Mouse (Mus musculus): Measurements from ENCODE around the gene Chd1. TPM values are rescaled to one million over a fixed set of nuclear protein-coding genes. Genes with fewer than 3 reads are reported as not detected.

The Chd1 gene
- total and polyA plus RNA-seq, 2 experiments from 2014 or later: 9.7 to 15.3 TPM

DNA sequence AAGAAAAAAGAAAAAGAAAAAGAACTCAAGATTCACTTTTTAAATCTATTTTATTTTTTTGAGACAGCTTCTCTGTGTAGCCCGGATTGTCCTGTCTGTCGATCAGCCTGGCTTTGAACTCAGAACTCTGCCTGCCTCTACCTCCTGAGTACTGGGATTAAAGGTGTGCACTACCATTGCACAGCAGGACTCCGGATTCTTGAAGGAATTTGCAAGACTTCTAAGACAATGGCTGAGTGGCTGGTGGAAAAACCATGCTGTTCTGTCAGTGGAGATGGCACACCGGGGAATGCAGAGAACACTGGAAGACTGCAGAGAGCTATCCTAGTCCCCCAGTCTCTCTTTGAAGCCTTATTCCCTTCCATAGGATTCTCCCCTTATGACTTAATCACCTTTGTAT lies 24.1 kb upstream of the Chd1 start:
- ATAC-seq (ENCODE audit: insufficient read depth, low read depth): no peak
- Histone ChIP-seq H3K9ac (replicated peaks; ENCODE audit: low read depth, low read length) (no peak overlapping the region), H3K9me3 (replicated peaks; ENCODE audit: control insufficient read depth, low read length) (no peaks in the 10 kb centered on the region), H3K27ac (ENCODE audit: low read depth) (no peak overlapping the region), H3K36me3 (replicated peaks; ENCODE audit: control insufficient read depth, insufficient read depth, low read length) (no peaks in the 10 kb centered on the region), H3K4me2 (ENCODE audit: low read depth, low read length) (no peak overlapping the region), H3K4me3 (ENCODE audit: low read depth, low read length) (no peak overlapping the region), H3K27me3 (ENCODE audit: control insufficient read depth, insufficient read depth, low read length) (no peaks in the 10 kb centered on the region), H3K4me1 (ENCODE audit: control insufficient read depth, insufficient read depth) (no peaks in the 10 kb centered on the region)
- TF ChIP-seq EP300 (IDR thresholded peaks at IDR 0.05; ENCODE audit: low read depth) (no peak), CTCF (IDR thresholded peaks at IDR 0.05; ENCODE audit: low read depth) (no peak)
- DNase-seq (ENCODE audit: low spot score): no peak
- WGBS: 80% methylated on average over 4 of the region's 4 CpGs

DNA sequence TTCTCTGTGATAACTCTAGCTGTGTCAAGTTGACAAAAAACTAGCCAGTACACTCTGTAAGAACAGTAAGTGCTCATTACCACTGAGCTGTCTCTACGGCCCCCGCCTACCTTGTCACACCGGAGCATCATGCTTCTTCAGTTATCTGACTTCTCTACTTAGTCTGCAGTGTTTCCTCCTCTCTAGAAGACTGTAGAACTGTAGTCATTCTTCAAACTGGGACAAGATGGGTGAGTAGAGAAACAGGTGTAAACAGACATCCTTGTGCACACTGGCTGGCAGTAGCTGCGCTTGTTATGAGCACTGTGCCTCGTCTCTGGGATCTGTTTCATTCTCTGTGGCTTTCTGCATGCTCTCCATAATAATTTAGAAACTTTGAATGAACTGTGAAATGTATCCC lies 18.4 kb upstream of the Chd1 start:
- Histone ChIP-seq H3K9ac (replicated peaks; ENCODE audit: low read depth, low read length) (no peak overlapping the region), H3K36me3 (replicated peaks; ENCODE audit: control insufficient read depth, insufficient read depth, low read length) (no peaks in the 10 kb centered on the region), H3K27ac (ENCODE audit: low read depth) (no peak overlapping the region), H3K4me1 (ENCODE audit: control insufficient read depth, insufficient read depth) (no peaks in the 10 kb centered on the region), H3K27me3 (ENCODE audit: control insufficient read depth, insufficient read depth, low read length) (no peaks in the 10 kb centered on the region), H3K4me3 (ENCODE audit: low read depth, low read length) (no peak overlapping the region), H3K9me3 (replicated peaks; ENCODE audit: control insufficient read depth, low read length) (no peaks in the 10 kb centered on the region), H3K4me2 (ENCODE audit: low read depth, low read length) (no peak overlapping the region)
- ATAC-seq (ENCODE audit: insufficient read depth, low read depth) (no peak), DNase-seq (ENCODE audit: low spot score) (no peak)
- TF ChIP-seq EP300 (IDR thresholded peaks at IDR 0.05; ENCODE audit: low read depth) (no peak), CTCF (IDR thresholded peaks at IDR 0.05; ENCODE audit: low read depth) (no peak)
- WGBS: 80% methylated on average over 5 of the region's 5 CpGs

DNA sequence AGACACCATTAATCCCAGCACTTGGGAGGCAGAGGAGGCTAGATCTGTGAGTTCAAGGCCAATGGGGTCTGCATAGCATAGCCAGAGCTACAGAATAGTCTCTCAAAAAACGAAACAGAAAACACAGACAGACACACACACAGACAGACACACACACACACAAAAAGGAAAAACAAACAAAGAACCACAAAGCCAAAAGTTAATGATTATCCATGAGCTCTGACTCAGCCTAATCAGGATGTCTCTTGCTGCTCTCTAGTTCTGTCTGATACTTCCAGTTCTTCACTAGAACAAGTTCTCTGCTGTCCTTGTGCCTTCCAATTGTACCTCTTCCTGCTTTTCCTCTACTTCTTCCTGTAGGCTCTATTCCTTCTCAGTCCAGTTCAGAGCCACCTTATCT lies 14.5 kb upstream of the Chd1 start:
- no peak for ATAC-seq (ENCODE audit: insufficient read depth, low read depth)
- Histone ChIP-seq H3K4me2 (ENCODE audit: low read depth, low read length) (no peak overlapping the region), H3K4me1 (ENCODE audit: control insufficient read depth, insufficient read depth) (no peaks in the 10 kb centered on the region), H3K27me3 (ENCODE audit: control insufficient read depth, insufficient read depth, low read length) (no peaks in the 10 kb centered on the region), H3K36me3 (replicated peaks; ENCODE audit: control insufficient read depth, insufficient read depth, low read length) (no peaks in the 10 kb centered on the region), H3K9me3 (replicated peaks; ENCODE audit: control insufficient read depth, low read length) (no peaks in the 10 kb centered on the region), H3K9ac (replicated peaks; ENCODE audit: low read depth, low read length) (no peak overlapping the region), H3K27ac (ENCODE audit: low read depth) (no peak overlapping the region), H3K4me3 (ENCODE audit: low read depth, low read length) (no peak overlapping the region)
- WGBS: 43% methylated on average over 1 of the region's 1 CpGs
- TF ChIP-seq CTCF (IDR thresholded peaks at IDR 0.05; ENCODE audit: low read depth): no peak
- TF ChIP-seq EP300 (IDR thresholded peaks at IDR 0.05; ENCODE audit: low read depth): no peak
- no peak for DNase-seq (ENCODE audit: low spot score)

DNA sequence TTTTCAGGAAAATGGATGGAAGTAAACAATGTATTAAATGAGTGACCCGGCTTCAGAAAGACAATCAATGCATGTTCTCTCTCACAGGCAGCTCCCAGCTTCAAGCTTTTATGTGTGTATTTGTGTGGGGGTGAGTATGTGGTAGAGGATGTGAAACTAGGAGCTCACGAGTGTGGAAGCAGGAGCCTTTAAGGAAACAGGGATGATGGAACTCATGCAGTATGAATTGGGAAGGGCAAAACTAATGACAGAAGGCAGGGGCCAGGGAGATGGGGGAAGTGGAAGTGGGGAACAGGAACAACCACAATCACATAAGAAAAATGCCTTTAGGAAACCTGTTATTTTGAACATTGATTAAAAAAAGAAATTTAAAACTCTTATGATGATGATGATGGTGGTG lies 9.2 kb upstream of the Chd1 start:
- Histone ChIP-seq H3K9me3 (replicated peaks; ENCODE audit: control insufficient read depth, low read length) (no peaks in the 10 kb centered on the region), H3K4me3 (ENCODE audit: low read depth, low read length) (no peak overlapping the region), H3K27me3 (ENCODE audit: control insufficient read depth, insufficient read depth, low read length) (no peaks in the 10 kb centered on the region), H3K9ac (replicated peaks; ENCODE audit: low read depth, low read length) (no peak overlapping the region), H3K27ac (ENCODE audit: low read depth) (no peak overlapping the region), H3K4me2 (ENCODE audit: low read depth, low read length) (no peak overlapping the region), H3K36me3 (replicated peaks; ENCODE audit: control insufficient read depth, insufficient read depth, low read length) (no peaks in the 10 kb centered on the region), H3K4me1 (ENCODE audit: control insufficient read depth, insufficient read depth) (no peaks in the 10 kb centered on the region)
- 76% methylated on average over 2 of the region's 2 CpGs for WGBS
- no peak for TF ChIP-seq CTCF (IDR thresholded peaks at IDR 0.05; ENCODE audit: low read depth)
- no peak for TF ChIP-seq EP300 (IDR thresholded peaks at IDR 0.05; ENCODE audit: low read depth)
- ATAC-seq (ENCODE audit: insufficient read depth, low read depth) (no peak), DNase-seq (ENCODE audit: low spot score) (no peak)

DNA sequence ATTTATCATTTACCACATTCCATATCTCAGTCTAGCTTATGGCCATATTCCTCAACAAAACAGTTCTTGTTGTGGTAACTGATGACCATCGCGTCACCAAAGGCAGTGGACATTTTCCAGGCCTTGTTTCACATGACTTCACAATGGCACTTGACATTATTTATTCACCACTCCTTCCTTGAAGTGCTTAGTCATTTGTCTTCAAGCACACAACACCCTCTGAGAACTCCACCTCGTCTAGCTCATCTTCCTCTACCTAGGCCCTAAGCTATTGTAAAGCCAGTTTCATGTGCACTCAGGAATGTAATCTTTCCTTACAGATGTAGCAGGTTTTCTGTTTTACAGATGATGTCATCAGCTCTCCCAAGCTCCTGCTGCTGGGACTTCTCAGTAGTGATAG lies 5.8 kb upstream of the Chd1 start:
- no peak overlapping the region for H3K9ac ChIP-seq (replicated peaks; ENCODE audit: low read depth, low read length)
- whole genome bisulfite sequencing: 75% methylated on average over 3 of the region's 3 CpGs
- TF ChIP-seq CTCF (IDR thresholded peaks at IDR 0.05; ENCODE audit: low read depth) (no peak), EP300 (IDR thresholded peaks at IDR 0.05; ENCODE audit: low read depth) (no peak)
- H3K4me3 ChIP-seq (ENCODE audit: low read depth, low read length): no peak overlapping the region
- H3K27ac ChIP-seq (ENCODE audit: low read depth): no peak overlapping the region
- H3K9me3 ChIP-seq (replicated peaks; ENCODE audit: control insufficient read depth, low read length): no peaks in the 10 kb centered on the region
- H3K36me3 ChIP-seq (replicated peaks; ENCODE audit: control insufficient read depth, insufficient read depth, low read length): no peaks in the 10 kb centered on the region
- H3K4me1 ChIP-seq (ENCODE audit: control insufficient read depth, insufficient read depth): no peaks in the 10 kb centered on the region
- ATAC-seq (ENCODE audit: insufficient read depth, low read depth) (no peak), DNase-seq (ENCODE audit: low spot score) (no peak)
- H3K4me2 ChIP-seq (ENCODE audit: low read depth, low read length): no peak overlapping the region
- no peaks in the 10 kb centered on the region for H3K27me3 ChIP-seq (ENCODE audit: control insufficient read depth, insufficient read depth, low read length)

DNA sequence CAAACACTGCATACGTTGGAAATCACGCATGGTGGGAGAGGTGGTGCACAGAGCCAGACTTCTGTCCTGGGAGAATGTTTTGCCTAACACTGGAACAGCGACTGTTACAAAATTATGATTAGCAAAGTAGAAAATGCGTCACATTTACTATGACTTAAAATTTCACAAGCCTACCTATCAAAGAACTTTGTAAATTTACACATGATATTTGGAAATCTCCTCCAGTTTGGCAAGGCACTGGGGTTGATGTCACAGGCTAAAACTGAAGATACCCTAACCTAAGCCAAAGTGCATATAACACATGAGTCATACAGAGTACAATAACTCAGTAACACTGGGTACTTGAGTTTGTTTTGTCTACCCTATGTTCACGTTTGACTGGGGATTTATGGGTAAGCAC lies 3.3 kb upstream of the Chd1 start:
- WGBS: 79% methylated on average over 5 of the region's 5 CpGs
- H3K36me3 ChIP-seq (replicated peaks; ENCODE audit: control insufficient read depth, insufficient read depth, low read length): no peaks in the 10 kb centered on the region
- no peak overlapping the region for H3K4me2 ChIP-seq (ENCODE audit: low read depth, low read length)
- peaks cover under 1% of the 10 kb centered on the region for H3K4me1 ChIP-seq (ENCODE audit: control insufficient read depth, insufficient read depth)
- no peak overlapping the region for H3K27ac ChIP-seq (ENCODE audit: low read depth)
- no peak overlapping the region for H3K9ac ChIP-seq (replicated peaks; ENCODE audit: low read depth, low read length)
- TF ChIP-seq CTCF (IDR thresholded peaks at IDR 0.05; ENCODE audit: low read depth) (no peak), EP300 (IDR thresholded peaks at IDR 0.05; ENCODE audit: low read depth) (no peak)
- DNase-seq (ENCODE audit: low spot score): no peak
- H3K4me3 ChIP-seq (ENCODE audit: low read depth, low read length): no peak overlapping the region
- no peaks in the 10 kb centered on the region for H3K9me3 ChIP-seq (replicated peaks; ENCODE audit: control insufficient read depth, low read length)
- no peaks in the 10 kb centered on the region for H3K27me3 ChIP-seq (ENCODE audit: control insufficient read depth, insufficient read depth, low read length)
- no peak for ATAC-seq (ENCODE audit: insufficient read depth, low read depth)
